Mouse (Mus musculus) G1E (cell line): Measurements from ENCODE around the gene Fancc. TPM values are rescaled to one million over a fixed set of nuclear protein-coding genes. Genes with fewer than 3 reads are reported as not detected.

Experiments
- ATAC-seq: 2 replicates; pipeline ENCODE4 v1.8.0; 2016; ENCODE audit warnings: mild to moderate bottlenecking; ENCODE audit not compliant: insufficient number of reproducible peaks, poor library complexity, low FRiP score, severe bottlenecking; ENCODE audit errors: extremely low read depth
- DNase-seq: peaks from one replicate; pipeline ENCODE4 v3.0.0; 2012; ENCODE audit warnings: low spot score
- H3K27me3 ChIP-seq: 2 replicates; pipeline ENCODE4 v1.6.1; 2012; ENCODE audit warnings: mild to moderate bottlenecking, low read length, inconsistent platforms; ENCODE audit not compliant: insufficient read depth
- H3K36me3 ChIP-seq: replicated peaks from 2 replicates; pipeline ENCODE3; 2012; ENCODE audit warnings: mild to moderate bottlenecking, inconsistent platforms
- H3K4me1 ChIP-seq: 2 replicates; pipeline ENCODE4 v1.6.1; 2012; ENCODE audit warnings: low read depth, low read length, inconsistent platforms, mixed read lengths; ENCODE audit not compliant: insufficient read depth
- H3K4me3 ChIP-seq: 2 replicates; pipeline ENCODE4 v1.5.1; 2012; ENCODE audit warnings: low read depth, mild to moderate bottlenecking, inconsistent platforms, low read length, moderate library complexity, mixed read lengths
- H3K9me3 ChIP-seq: replicated peaks from 2 replicates; pipeline ENCODE4 v1.6.1; 2012; ENCODE audit warnings: inconsistent platforms
- CTCF ChIP-seq: IDR thresholded peaks from 2 replicates; pipeline ENCODE4 v1.5.1; 2012; ENCODE audit warnings: low read depth, low read length, inconsistent platforms, mixed read lengths
- GATA1 ChIP-seq: IDR thresholded peaks from 2 replicates; pipeline ENCODE4 v1.6.1; 2012; ENCODE audit warnings: borderline replicate concordance, low read length, inconsistent platforms, mixed read lengths
- GATA2 ChIP-seq: IDR thresholded peaks from 2 replicates; pipeline ENCODE4 v1.6.1; 2012; ENCODE audit warnings: low read depth, low read length, inconsistent platforms, borderline replicate concordance
- POLR2AphosphoS5 ChIP-seq: IDR thresholded peaks from 2 replicates; pipeline ENCODE4 v1.6.1; 2012; ENCODE audit warnings: low read depth, low read length, inconsistent platforms; ENCODE audit not compliant: insufficient replicate concordance
- TAL1 ChIP-seq: conservative IDR thresholded peaks from 2 replicates; pipeline ENCODE4 v1.6.1; 2012; ENCODE audit warnings: low read depth, low read length, inconsistent platforms, mixed read lengths
- polyA plus RNA-seq: library from polyadenylated mRNA; stranded (reverse); fragments of >175 nt; gene quantifications from 2 replicates; pipeline ENCODE4 v1.2.3, GENCODE M21; 2012
- total RNA-seq, 2 experiments: library from RNA; stranded (forward) in 1 of 2; stranded (reverse) in 1 of 2; fragments of 200-1000 nt in 1 of 2; fragments of >200 nt in 1 of 2; fragmentation: Nextera tagmentation in 1 of 2; gene quantifications; 2 replicates each; pipeline ENCODE4 v1.2.3; 2014 to 2017

Gene Fancc
- total and polyA plus RNA-seq, 3 experiments: 2.7 to 13.7 (median 6.8) TPM

DNA sequence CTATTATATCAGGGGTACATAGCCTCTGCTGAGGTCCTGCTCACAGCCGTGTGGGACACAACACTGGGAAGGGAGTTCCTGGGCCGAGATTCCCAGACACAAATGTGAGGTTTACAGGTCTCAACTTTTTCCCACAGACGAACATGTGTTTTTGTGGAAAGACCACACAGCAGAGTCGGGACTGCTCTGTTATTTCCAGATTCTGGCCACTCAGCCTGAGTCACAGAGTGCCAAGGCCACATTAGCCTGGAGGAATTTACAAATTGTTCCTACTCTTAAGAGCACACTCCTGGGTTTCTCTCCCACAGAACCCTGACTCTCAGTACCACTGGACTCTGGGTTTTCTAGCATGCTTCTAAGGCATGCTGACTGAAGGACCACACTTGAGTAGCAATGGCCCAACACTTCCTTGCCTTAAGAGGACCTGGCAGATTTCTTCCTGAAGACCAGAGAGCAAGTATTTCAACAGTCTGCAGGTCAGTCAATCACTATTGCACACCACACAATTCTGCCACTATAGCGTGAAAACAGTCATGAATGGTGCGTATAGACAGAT lies 10.0 kb upstream of the Fancc start:
- DNase-seq (no peak), ATAC-seq (no peak; the same call in 1 of the 2 replicates)
- H3K27me3 ChIP-seq: 0 out of 2 replicates have a peak, but pooled peaks cover 2% of the 10 kb centered on the region
- H3K9me3 ChIP-seq: no peaks in the 10 kb centered on the region
- peaks cover 48% of the 10 kb centered on the region for H3K36me3 ChIP-seq
- 0 out of 2 replicates have a peak, but pooled peaks cover 4% of the 10 kb centered on the region for H3K4me1 ChIP-seq
- no peak overlapping the region for H3K4me3 ChIP-seq
- TF ChIP-seq POLR2AphosphoS5 (no peak), TAL1 (no peak), GATA2 (no peak), GATA1 (no peak), CTCF (no peak)

DNA sequence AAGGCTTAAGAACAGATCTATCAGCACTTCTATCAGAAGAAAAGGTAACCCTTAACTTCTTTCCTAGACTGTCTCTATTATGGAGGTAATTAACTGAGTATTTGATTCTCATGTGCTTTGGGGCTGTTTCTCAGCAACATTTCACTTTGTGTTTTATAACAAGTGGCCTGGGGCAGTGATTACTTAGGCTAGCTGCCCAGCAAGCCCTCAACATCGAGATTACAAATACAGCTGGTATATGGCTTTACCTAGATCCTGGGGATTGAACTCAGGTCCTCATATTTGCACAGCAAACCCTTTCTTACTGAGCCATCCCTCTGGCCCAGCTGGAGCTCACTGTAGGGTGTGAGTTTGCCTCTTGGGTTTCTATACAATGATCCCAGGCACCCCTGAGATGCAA lies 9.3 kb upstream of the Fancc start:
- Histone ChIP-seq H3K4me1 (0 out of 2 replicates have a peak, but pooled peaks cover 3% of the 10 kb centered on the region), H3K9me3 (no peaks in the 10 kb centered on the region), H3K4me3 (no peak overlapping the region), H3K27me3 (0 out of 2 replicates have a peak, but pooled peaks cover 2% of the 10 kb centered on the region), H3K36me3 (peaks cover 41% of the 10 kb centered on the region)
- TF ChIP-seq CTCF (no peak), GATA2 (no peak), POLR2AphosphoS5 (no peak), GATA1 (no peak)
- ATAC-seq (no peak), DNase-seq (no peak)

DNA sequence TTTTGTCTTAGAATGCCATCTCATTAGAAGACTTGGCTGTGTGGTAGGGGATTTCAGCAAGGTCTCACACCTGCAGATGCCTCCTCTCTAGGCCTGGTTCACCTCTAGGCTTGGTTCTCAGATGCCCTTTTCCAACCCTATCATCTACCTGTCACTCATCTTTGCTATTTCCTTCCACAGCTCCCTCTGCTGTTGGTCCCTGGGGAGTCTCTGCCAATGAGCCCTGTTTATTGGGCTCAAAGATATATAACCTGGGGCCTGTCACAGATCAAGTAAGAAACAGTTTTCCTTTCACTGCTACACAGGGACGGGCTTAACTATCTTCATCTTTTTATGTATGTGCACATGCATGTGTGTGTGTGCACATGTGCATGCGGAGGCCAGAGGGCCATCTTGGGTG lies 5.3 kb upstream of the Fancc start:
- TF ChIP-seq TAL1 (no peak), GATA2 (no peak), CTCF (no peak), POLR2AphosphoS5 (no peak), GATA1 (no peak)
- Histone ChIP-seq H3K4me1 (0 out of 2 replicates have a peak, but pooled peaks cover 2% of the 10 kb centered on the region), H3K4me3 (no peak overlapping the region), H3K27me3 (peaks cover 5% of the 10 kb centered on the region; the same call in 1 of the 2 replicates), H3K9me3 (no peaks in the 10 kb centered on the region), H3K36me3 (peaks cover 6% of the 10 kb centered on the region)
- DNase-seq: no peak
- no peak for ATAC-seq

DNA sequence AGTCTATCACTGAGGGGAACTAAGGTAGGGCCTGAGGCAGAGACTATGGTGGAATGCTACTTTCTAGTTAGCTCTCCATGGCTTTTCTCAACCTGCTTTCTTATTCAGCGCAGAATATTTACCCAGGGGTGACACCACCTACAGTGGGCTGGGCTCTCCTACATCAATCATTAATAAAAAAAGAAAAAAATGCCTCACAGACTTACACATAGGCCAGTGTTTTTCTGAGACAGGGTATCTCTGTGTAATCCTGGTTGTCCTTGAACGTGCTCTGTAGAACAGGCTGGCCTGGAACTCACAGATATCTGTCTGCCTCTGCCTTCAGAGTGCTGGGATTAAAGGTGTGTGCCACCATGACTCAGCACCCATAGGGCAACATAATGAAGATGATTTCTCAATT lies 2.4 kb upstream of the Fancc start:
- no peak for TF ChIP-seq POLR2AphosphoS5
- no peak for TF ChIP-seq GATA2
- TF ChIP-seq TAL1: no peak
- ATAC-seq (no peak), DNase-seq (no peak)
- no peaks in the 10 kb centered on the region for H3K36me3 ChIP-seq
- 0 out of 2 replicates have a peak, but pooled peaks cover under 1% of the 10 kb centered on the region for H3K4me1 ChIP-seq
- no peaks in the 10 kb centered on the region for H3K9me3 ChIP-seq
- H3K27me3 ChIP-seq: peaks cover 15% of the 10 kb centered on the region; the same call in 1 of the 2 replicates
- H3K4me3 ChIP-seq: no peak overlapping the region

DNA sequence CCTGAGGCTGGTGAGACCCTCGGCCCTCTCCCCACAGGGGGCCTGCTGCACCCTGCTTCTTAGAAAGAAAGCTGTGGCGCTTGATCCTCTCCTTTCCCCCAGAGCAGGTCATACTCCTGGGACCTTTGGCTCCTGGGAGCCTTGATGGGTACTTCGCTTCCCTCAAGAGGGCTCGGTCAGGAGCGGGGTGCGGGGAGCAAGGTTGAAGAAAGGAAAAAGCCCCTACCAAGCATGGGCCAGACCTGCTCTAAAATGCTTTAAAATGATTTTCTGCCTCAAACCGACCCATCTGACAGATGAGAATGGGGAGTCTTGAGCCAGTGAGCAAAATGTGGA lies 9.4 kb downstream of the Fancc start:
- Histone ChIP-seq H3K4me1 (no peaks in the 10 kb centered on the region), H3K27me3 (peaks cover 18% of the 10 kb centered on the region), H3K4me3 (no peak overlapping the region), H3K9me3 (no peaks in the 10 kb centered on the region), H3K36me3 (no peaks in the 10 kb centered on the region)
- TF ChIP-seq GATA1 (no peak), GATA2 (no peak), POLR2AphosphoS5 (no peak), CTCF (no peak), TAL1 (no peak)
- DNase-seq (no peak), ATAC-seq (no peak)

DNA sequence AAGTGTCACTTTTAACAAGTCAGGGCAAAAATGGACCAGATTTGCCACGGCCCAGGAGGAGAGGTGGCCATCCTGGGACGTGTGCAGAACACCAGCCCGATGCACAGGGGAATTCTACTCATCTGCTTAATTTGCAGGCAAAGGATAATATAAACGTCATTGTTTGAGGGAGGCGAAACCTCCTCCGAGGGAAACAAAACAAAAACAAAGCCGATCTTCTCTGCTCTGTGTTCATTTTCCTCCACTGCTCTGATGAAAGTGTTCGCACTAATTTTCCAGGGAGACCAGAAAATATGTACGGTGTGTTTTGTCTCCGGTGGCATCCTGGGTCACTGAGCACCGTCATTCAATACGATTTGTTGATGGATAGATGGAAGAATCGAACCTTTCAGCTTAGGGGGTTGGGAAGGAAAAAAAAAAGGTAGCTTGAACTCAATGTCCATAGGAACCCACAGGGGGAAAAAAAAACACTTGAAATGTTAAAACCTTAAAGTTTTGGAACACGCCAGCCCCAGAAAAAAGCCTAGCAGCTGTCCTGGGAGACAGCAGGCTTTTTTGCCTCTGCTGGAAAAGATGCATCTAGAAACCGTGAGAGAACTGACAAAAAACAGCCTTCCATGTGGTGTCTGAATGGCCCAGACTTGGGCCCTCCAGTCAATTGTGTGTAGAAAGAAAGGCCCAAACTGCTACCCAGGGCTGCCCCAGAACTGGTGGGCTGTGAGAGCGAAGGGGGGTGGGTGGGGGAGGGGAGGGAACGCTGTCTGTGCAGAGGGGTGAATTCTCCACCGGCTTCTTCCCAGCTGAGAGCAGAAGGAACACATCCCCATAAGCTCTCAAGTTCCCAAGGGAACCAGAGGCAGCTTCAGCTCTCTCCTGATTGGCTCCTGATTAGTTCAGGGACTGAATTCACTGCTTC lies 10.0 kb downstream of the Fancc start:
- Histone ChIP-seq H3K36me3 (no peaks in the 10 kb centered on the region), H3K4me3 (no peak overlapping the region), H3K9me3 (no peaks in the 10 kb centered on the region), H3K4me1 (no peaks in the 10 kb centered on the region), H3K27me3 (peaks cover 14% of the 10 kb centered on the region)
- TF ChIP-seq GATA2: no peak
- ATAC-seq (no peak), DNase-seq (no peak)
